In the genomic region with DNA sequence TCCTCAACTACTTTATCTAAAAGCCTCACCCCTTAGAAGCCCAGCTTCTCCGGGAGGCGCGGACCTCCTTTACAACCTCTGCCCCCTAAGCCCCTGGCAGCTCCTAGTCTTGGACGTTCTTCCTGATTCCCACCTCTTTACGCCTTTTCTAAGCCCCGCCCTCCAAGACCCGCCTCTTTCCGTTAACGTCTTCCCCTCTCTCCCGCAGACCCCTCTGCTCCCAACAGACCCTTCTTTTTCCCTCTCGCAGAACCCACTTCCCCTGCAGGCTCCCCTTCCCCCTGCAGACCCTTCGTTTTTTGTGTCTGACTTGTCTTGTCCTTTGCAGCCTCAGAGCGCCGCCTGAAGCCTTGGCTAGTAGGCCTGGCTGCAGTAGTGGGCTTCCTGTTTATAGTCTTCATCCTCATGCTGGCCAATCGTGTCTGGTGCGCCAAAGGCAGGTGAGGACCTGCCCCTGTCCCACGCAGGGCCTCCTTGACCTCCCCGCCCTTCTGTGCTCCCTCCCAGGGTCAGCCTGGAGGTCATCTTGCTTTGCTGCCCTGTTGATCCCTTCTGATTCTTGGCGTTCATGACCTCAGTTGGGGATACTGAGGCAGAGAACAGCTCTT, we compare ENCODE assay signal across 8 mouse cellular contexts. TPM values are rescaled to one million over a fixed set of nuclear protein-coding genes. Genes with fewer than 3 reads are reported as not detected.
DNase-seq lines count a peak whose midpoint lies in the region; ATAC-seq and TF ChIP-seq lines count a peak whose summit lies in the region.

No protein-coding gene starts in this region.

- H3K9me3 ChIP-seq in hindbrain, embryonic 12.5 days (replicated peaks), result no peaks in the 10 kb centered on the region

- H3K9ac ChIP-seq in hindbrain, embryonic 12.5 days, result peak overlapping the region; percentile 51
- H3K9ac ChIP-seq in liver, adult 2 months (ENCODE audit: low read depth, low read length), result 0 out of 2 replicates have a peak overlapping the region, but pooled peaks have one; percentile 7

- 0 out of 2 replicates have a peak, but pooled peaks cover 5% of the 10 kb centered on the region for H3K27me3 ChIP-seq in hindbrain, embryonic 12.5 days
- no peaks in the 10 kb centered on the region for H3K27me3 ChIP-seq in liver, adult 2 months (ENCODE audit: control insufficient read depth, insufficient read depth, low read length)

- TF ChIP-seq CTCF in liver, adult 2 months (IDR thresholded peaks at IDR 0.05; ENCODE audit: low read depth, low read length), result no peak
- TF ChIP-seq CTCF in olfactory bulb, adult 2 months (IDR thresholded peaks at IDR 0.05; ENCODE audit: insufficient read depth, low read depth, low read length), result no peak

- peak; percentile 59 for ATAC-seq in common myeloid progenitor, adult 5-6 weeks (replicated peaks; ENCODE audit: low read depth, poor library complexity, severe bottlenecking)
- no peak for ATAC-seq in hindbrain, embryonic 12.5 days (ENCODE audit: low FRiP score)

- peak; percentile 35 for DNase-seq in CD4-positive helper T cell, adult 2 months (ENCODE audit: low read depth, low spot score)
- DNase-seq in liver, adult 2 months (ENCODE audit: extremely low read depth, low read depth, low spot score), result no peak
- no peak for DNase-seq in urinary bladder, postnatal 25 days (ENCODE audit: low spot score)
- no peak for DNase-seq in ovary, postnatal 36 days (ENCODE audit: low spot score)
- no peak for DNase-seq in adrenal gland, adult 8-10 months

- no peak for TF ChIP-seq POLR2A in liver, adult 2 months (IDR thresholded peaks at IDR 0.05; ENCODE audit: extremely low read depth, insufficient read depth, low read length)
- TF ChIP-seq POLR2A in olfactory bulb, adult 2 months (IDR thresholded peaks at IDR 0.05; ENCODE audit: insufficient read depth, low read depth, low read length), result no peak

- peak overlapping the region; percentile 7; the same call in 1 of the 2 replicates for H3K4me3 ChIP-seq in hindbrain, embryonic 12.5 days
- no peak overlapping the region for H3K4me3 ChIP-seq in liver, adult 2 months (ENCODE audit: insufficient read depth, low read depth, low read length)
- 0 out of 2 replicates have a peak overlapping the region, but pooled peaks have one; percentile 8 for H3K4me3 ChIP-seq in olfactory bulb, adult 2 months (ENCODE audit: insufficient read depth, low read depth, low read length)

- H3K36me3 ChIP-seq in hindbrain, embryonic 12.5 days, result peaks cover 7% of the 10 kb centered on the region; the same call in 1 of the 2 replicates
- no peaks in the 10 kb centered on the region; the same call in 1 of the 2 replicates for H3K36me3 ChIP-seq in liver, adult 2 months (ENCODE audit: control insufficient read depth, insufficient read depth, low read length)

- H3K4me2 ChIP-seq in hindbrain, embryonic 12.5 days (replicated peaks), result peak overlapping the region; percentile 46

- H3K27ac ChIP-seq in hindbrain, embryonic 12.5 days, result peak overlapping the region; percentile 40; the same call in 1 of the 2 replicates
- H3K27ac ChIP-seq in liver, adult 2 months (replicated peaks; ENCODE audit: insufficient read depth, low read depth, low read length), result no peak overlapping the region
- H3K27ac ChIP-seq in olfactory bulb, adult 2 months (ENCODE audit: insufficient read depth, low read depth, low read length), result no peak overlapping the region

- no peaks in the 10 kb centered on the region for H3K79me2 ChIP-seq in liver, adult 2 months (ENCODE audit: control insufficient read depth, insufficient read depth, low read length)

- 9% methylated on average over 19 of the region's 19 CpGs for WGBS in hindbrain, embryonic 12.5 days
- 18% methylated on average over 19 of the region's 19 CpGs for WGBS in liver, adult 2 months
- 16% methylated on average over 19 of the region's 19 CpGs for WGBS in olfactory bulb, adult 2 months

- H3K4me1 ChIP-seq in hindbrain, embryonic 12.5 days, result peaks cover 36% of the 10 kb centered on the region
- peaks cover 6% of the 10 kb centered on the region for H3K4me1 ChIP-seq in liver, adult 2 months (ENCODE audit: control insufficient read depth, insufficient read depth, low read length)
- H3K4me1 ChIP-seq in olfactory bulb, adult 2 months (ENCODE audit: control insufficient read depth, insufficient read depth, low read length), result peaks cover 23% of the 10 kb centered on the region

RNA-seq across cellular contexts. Expression of a gene that starts 0.7 kb away (rescaled TPM):
- 5.0 and 13.2 TPM in 2 replicates for total RNA-seq in common myeloid progenitor, adult 5-6 weeks (2017)
- 1.9 and 2.7 TPM in 2 replicates for polyA plus RNA-seq in hindbrain, embryonic 12.5 days (2016; fragmentation: Nextera tagmentation; extraction: Ambion mirVana)
- total RNA-seq in liver, adult 2 months (2014; rRNA removed), result 1.3 and 1.5 TPM in 2 replicates
- polyA plus RNA-seq in liver, adult 2 months (2012; rRNA removed), result 2.3 and 4.1 TPM in 2 replicates
- not detected in 2 replicates for polyA plus RNA-seq in olfactory bulb, adult 2 months (2012; ENCODE audit: insufficient read depth, insufficient read length, low replicate concordance, missing spikeins)
- 1 to 10 TPM in 2 of 4 experiments, under 1 TPM in 2; 0.78 to 2.0 (median 0.96) TPM for total RNA-seq in adrenal gland, adult 8-10 months (2022)

RNA-seq across cellular contexts. Expression of a gene that starts 4.8 kb away (rescaled TPM):
- 1.6 TPM in 1 of 2 replicates, not detected in the other for total RNA-seq in common myeloid progenitor, adult 5-6 weeks (2017)
- 1.1 and 2.4 TPM in 2 replicates for polyA plus RNA-seq in hindbrain, embryonic 12.5 days (2016; fragmentation: Nextera tagmentation; extraction: Ambion mirVana)
- total RNA-seq in liver, adult 2 months (2014; rRNA removed), result 0.40 TPM in 1 of 2 replicates, not detected in the other
- 0.26 and 1.4 TPM in 2 replicates for polyA plus RNA-seq in liver, adult 2 months (2012; rRNA removed)
- not detected in 2 replicates for polyA plus RNA-seq in olfactory bulb, adult 2 months (2012; ENCODE audit: insufficient read depth, insufficient read length, low replicate concordance, missing spikeins)
- 1 to 10 TPM; 2.0 to 4.2 (median 2.6) TPM for total RNA-seq in adrenal gland, adult 8-10 months (2022)

RNA-seq across cellular contexts. Expression of a gene that starts 9.3 kb away (rescaled TPM):
- total RNA-seq in common myeloid progenitor, adult 5-6 weeks (2017), result 0.19 and 2.4 TPM in 2 replicates
- 5.7 and 5.9 TPM in 2 replicates for polyA plus RNA-seq in hindbrain, embryonic 12.5 days (2016; fragmentation: Nextera tagmentation; extraction: Ambion mirVana)
- total RNA-seq in liver, adult 2 months (2014; rRNA removed), result 2.4 TPM in 1 of 2 replicates, not detected in the other
- polyA plus RNA-seq in liver, adult 2 months (2012; rRNA removed), result 0.32 and 0.44 TPM in 2 replicates
- not detected in 2 replicates for polyA plus RNA-seq in olfactory bulb, adult 2 months (2012; ENCODE audit: insufficient read depth, insufficient read length, low replicate concordance, missing spikeins)
- total RNA-seq in adrenal gland, adult 8-10 months (2022), result 1 to 10 TPM in 2 of 4 experiments, under 1 TPM in 2; 0.65 to 2.9 (median 1.0) TPM

RNA-seq across cellular contexts. Expression of a gene that starts 9.3 kb away (rescaled TPM):
- total RNA-seq in common myeloid progenitor, adult 5-6 weeks (2017), result 34.7 and 50.7 TPM in 2 replicates
- 62.7 and 67.5 TPM in 2 replicates for polyA plus RNA-seq in hindbrain, embryonic 12.5 days (2016; fragmentation: Nextera tagmentation; extraction: Ambion mirVana)
- 39.7 and 53.8 TPM in 2 replicates for total RNA-seq in liver, adult 2 months (2014; rRNA removed)
- polyA plus RNA-seq in liver, adult 2 months (2012; rRNA removed), result 42.6 and 49.7 TPM in 2 replicates
- not detected in 2 replicates for polyA plus RNA-seq in olfactory bulb, adult 2 months (2012; ENCODE audit: insufficient read depth, insufficient read length, low replicate concordance, missing spikeins)
- 10 to 100 TPM; 49.8 to 60.2 (median 55.0) TPM for total RNA-seq in adrenal gland, adult 8-10 months (2022)

RNA-seq across cellular contexts. Expression of a gene that starts 15.2 kb away (rescaled TPM):
- 21.9 and 24.8 TPM in 2 replicates for total RNA-seq in common myeloid progenitor, adult 5-6 weeks (2017)
- 132 and 134 TPM in 2 replicates for polyA plus RNA-seq in hindbrain, embryonic 12.5 days (2016; fragmentation: Nextera tagmentation; extraction: Ambion mirVana)
- 6.2 and 8.1 TPM in 2 replicates for total RNA-seq in liver, adult 2 months (2014; rRNA removed)
- polyA plus RNA-seq in liver, adult 2 months (2012; rRNA removed), result 20.9 and 29.9 TPM in 2 replicates
- not detected in 2 replicates for polyA plus RNA-seq in olfactory bulb, adult 2 months (2012; ENCODE audit: insufficient read depth, insufficient read length, low replicate concordance, missing spikeins)
- 10 to 100 TPM; 47.1 to 52.7 (median 49.9) TPM for total RNA-seq in adrenal gland, adult 8-10 months (2022)
